Mouse (Mus musculus) lung, embryonic 14.5 days (tissue): ENCODE results near the gene Dupd1. TPM values are rescaled to one million over a fixed set of nuclear protein-coding genes. Genes with fewer than 3 reads are reported as not detected.
A peak's percentile ranks its signal among the peaks of the same experiment; 100 is the strongest.

Source experiments
- ATAC-seq: fragments of 200-750 bp; cut with Nextera tagmentation; 2 replicates; pipeline ENCODE4 v1.8.0; 2017; ENCODE audit warnings: mild to moderate bottlenecking, moderate TSS enrichment, moderate library complexity; ENCODE audit not compliant: insufficient read depth
- DNase-seq: peaks from one replicate; pipeline ENCODE4 v3.0.0-alpha.2; 2015
- H3K27ac ChIP-seq: fragments of 300-500 bp; sonication (generic); 2 replicates; pipeline ENCODE4 v1.5.1; 2014; ENCODE audit warnings: low read depth, mild to moderate bottlenecking, moderate library complexity
- H3K27me3 ChIP-seq: fragments of 300-500 bp; sonication (generic); 2 replicates; pipeline ENCODE4 v1.6.1; 2014; ENCODE audit warnings: low read length, control low read depth; ENCODE audit not compliant: insufficient read depth
- H3K36me3 ChIP-seq: fragments of 300-500 bp; sonication (generic); 2 replicates; pipeline ENCODE4 v1.6.1; 2014; ENCODE audit warnings: control low read depth; ENCODE audit not compliant: insufficient read depth
- H3K4me1 ChIP-seq: fragments of 300-500 bp; sonication (generic); 2 replicates; pipeline ENCODE4 v1.6.1; 2014; ENCODE audit warnings: antibody characterized with exemption, control low read depth; ENCODE audit not compliant: insufficient read depth
- H3K4me2 ChIP-seq: fragments of 300-500 bp; sonication (generic); 2 replicates; pipeline ENCODE4 v1.6.1; 2014; ENCODE audit warnings: mild to moderate bottlenecking
- H3K4me3 ChIP-seq: fragments of 300-500 bp; sonication (generic); 2 replicates; pipeline ENCODE4 v1.5.1; 2014; ENCODE audit warnings: low read depth, low read length
- H3K9ac ChIP-seq: fragments of 300-500 bp; sonication (generic); 2 replicates; pipeline ENCODE4 v1.6.1; 2014
- H3K9me3 ChIP-seq: fragments of 300-500 bp; sonication (generic); 2 replicates; pipeline ENCODE4 v1.6.1; 2016; ENCODE audit warnings: low read depth, low read length, control low read depth
- CTCF ChIP-seq: IDR thresholded peaks from 2 replicates; pipeline ENCODE4 v1.5.1; 2016; ENCODE audit warnings: antibody characterized with exemption, low read depth
- WGBS: fragments of 180-500 bp; shearing (Covaris S2); extraction: QIAGEN DNeasy Blood & Tissue Kit; methylation state at CpG from one replicate; pipeline ENCODE4 v1.1.7; 2014; 5-methylcytosine and 5-hydroxymethylcytosine counted together
- polyA plus RNA-seq: library from polyadenylated mRNA; unstranded; fragments of >200 nt; fragmentation: Nextera tagmentation; extraction: Ambion mirVana; gene quantifications from 2 replicates; pipeline ENCODE4 v1.2.1, GENCODE M21; 2014

Gene Dupd1
- polyA plus RNA-seq, 1 experiment from 2014 or later = not detected

GRCm38 (mm10) chr14:21640806-21641435, 73.5 kb downstream of the Dupd1 start:
- TF ChIP-seq CTCF = no peak
- Histone ChIP-seq H3K4me1 (no peaks in the 10 kb centered on the region), H3K36me3 (peaks cover 18% of the 10 kb centered on the region; the same call in 1 of the 2 replicates), H3K9me3 (no peaks in the 10 kb centered on the region), H3K27ac (no peak overlapping the region), H3K4me2 (no peak overlapping the region), H3K9ac (no peak overlapping the region), H3K27me3 (no peaks in the 10 kb centered on the region), H3K4me3 (no peak overlapping the region)
- no peak for ATAC-seq
- peak; percentile 17 for DNase-seq
- 57% methylated on average over 4 of the region's 4 CpGs for WGBS

GRCm38 (mm10) chr14:21636548-21636947, 77.8 kb downstream of the Dupd1 start:
- no peak for TF ChIP-seq CTCF
- Histone ChIP-seq H3K4me1 (no peaks in the 10 kb centered on the region), H3K27ac (no peak overlapping the region), H3K36me3 (peaks cover 31% of the 10 kb centered on the region), H3K27me3 (no peaks in the 10 kb centered on the region), H3K9ac (no peak overlapping the region), H3K4me3 (no peak overlapping the region), H3K9me3 (no peaks in the 10 kb centered on the region), H3K4me2 (no peak overlapping the region)
- DNase-seq = no peak
- ATAC-seq = no peak
- 79% methylated on average over 6 of the region's 6 CpGs for WGBS

- no peak for TF ChIP-seq CTCF
- H3K27ac ChIP-seq = no peak overlapping the region
- ATAC-seq (no peak), DNase-seq (no peak)
- H3K4me1 ChIP-seq = no peaks in the 10 kb centered on the region
- no peaks in the 10 kb centered on the region for H3K9me3 ChIP-seq
- peaks cover 54% of the 10 kb centered on the region for H3K36me3 ChIP-seq
- H3K4me2 ChIP-seq = no peak overlapping the region
- H3K9ac ChIP-seq = no peak overlapping the region
- no peaks in the 10 kb centered on the region for H3K27me3 ChIP-seq
- 53% methylated on average over 5 of the region's 5 CpGs for WGBS
- H3K4me3 ChIP-seq = no peak overlapping the region
Measured at GRCm38 (mm10) chr14:21631665-21632200, 82.6 kb downstream of the Dupd1 start.

Other genes with a start within 250 kb of the Dupd1 start
- 12.4 and 14.2 TPM in 2 replicates for gene Kat6b, start 233.1 kb downstream of the Dupd1 start, polyA plus RNA-seq
- 8.5 and 9.9 TPM in 2 replicates for gene Samd8, start 36.0 kb upstream of the Dupd1 start, polyA plus RNA-seq
- not detected in 2 replicates for gene Dusp13, start 36.6 kb upstream of the Dupd1 start, polyA plus RNA-seq
- 274 and 278 TPM in 2 replicates for gene Vdac2, start 110.7 kb upstream of the Dupd1 start, polyA plus RNA-seq
- 15.4 and 17.0 TPM in 2 replicates for gene Comtd1, start 134.4 kb upstream of the Dupd1 start, polyA plus RNA-seq